Mouse (Mus musculus) CH12.LX (cell line): ENCODE measurements at regions not wholly inside any gene's neighbourhood (a gene's known extent, or its start where the extent isn't known, plus 50 kb on each side); places are given as distances from the start of the nearest gene placed in this dataset.

Experiments used
- DNase-seq: peaks from one replicate; pipeline ENCODE4 v3.0.0-alpha.2; 2013; ENCODE audit errors: extremely low read depth
- H3K27ac ChIP-seq: 2 replicates; pipeline ENCODE4 v1.5.1; 2012; ENCODE audit warnings: low read depth, mild to moderate bottlenecking, control low read depth, moderate library complexity; ENCODE audit not compliant: insufficient read depth
- H3K27me3 ChIP-seq: replicated peaks from 2 replicates; pipeline ENCODE3; 2012; ENCODE audit warnings: inconsistent platforms
- H3K36me3 ChIP-seq, 2 experiments: replicated peaks in 1 of 2; 2 replicates each; pipeline versions ENCODE3 to v1.6.1; 2012; ENCODE audit warnings: inconsistent platforms in 1 of 2, low read length in 1 of 2, mild to moderate bottlenecking in 1 of 2, mixed read lengths in 1 of 2, moderate library complexity in 1 of 2; ENCODE audit not compliant: control insufficient read depth in 1 of 2, insufficient read depth in 1 of 2
- H3K4me1 ChIP-seq, 2 experiments: 2 replicates each; pipeline ENCODE4 v1.6.1; 2012; ENCODE audit warnings: inconsistent platforms in 1 of 2, moderate library complexity in 1 of 2; ENCODE audit not compliant: insufficient read depth in 2 of 2, control insufficient read depth in 1 of 2
- H3K4me2 ChIP-seq: 2 replicates; pipeline ENCODE4 v1.6.1; 2012; ENCODE audit warnings: low read depth, mild to moderate bottlenecking, control low read depth; ENCODE audit not compliant: poor library complexity, insufficient read depth, severe bottlenecking
- H3K4me3 ChIP-seq, 3 experiments: fragments of 150-350 bp in 1 of 3; sonication (generic) in 1 of 3; replicated peaks in 1 of 3; 2 replicates each; pipeline versions ENCODE3 to v1.5.1; 2011 to 2012; ENCODE audit warnings: low read depth in 2 of 3, low read length in 2 of 3, mild to moderate bottlenecking in 2 of 3, moderate library complexity in 2 of 3, control low read depth in 1 of 3, improper control_type of control experiment in 1 of 3, inconsistent platforms in 1 of 3, mixed read lengths in 1 of 3; ENCODE audit not compliant: poor library complexity in 1 of 3
- H3K79me2 ChIP-seq: replicated peaks from 2 replicates; pipeline ENCODE4 v1.6.1; 2012; ENCODE audit warnings: mild to moderate bottlenecking, moderate library complexity; ENCODE audit not compliant: control insufficient read depth, poor library complexity, insufficient read depth, severe bottlenecking; ENCODE audit errors: extremely low read depth
- H3K9ac ChIP-seq: 2 replicates; pipeline ENCODE4 v1.6.1; 2012; ENCODE audit warnings: low read depth, mild to moderate bottlenecking, control low read depth, moderate library complexity; ENCODE audit not compliant: insufficient read depth
- H3K9me3 ChIP-seq: replicated peaks from 2 replicates; pipeline ENCODE3; 2012; ENCODE audit warnings: low read length, inconsistent platforms, mixed read lengths
- CHD2 ChIP-seq: IDR thresholded peaks from 2 replicates; pipeline ENCODE4 v1.6.1; 2011; ENCODE audit warnings: low read length, improper control_type of control experiment
- E2F4 ChIP-seq: IDR thresholded peaks from 2 replicates; pipeline ENCODE4 v1.6.1; 2011; ENCODE audit warnings: low read depth, low read length, improper control_type of control experiment; ENCODE audit not compliant: insufficient replicate concordance
- GABPA ChIP-seq: IDR thresholded peaks from 2 replicates; pipeline ENCODE4 v1.6.1; 2012; ENCODE audit warnings: low read depth, low read length, improper control_type of control experiment, inconsistent platforms; ENCODE audit not compliant: insufficient replicate concordance
- JUN ChIP-seq: IDR thresholded peaks from 2 replicates; pipeline ENCODE4 v1.6.1; 2011; ENCODE audit warnings: low read depth, mild to moderate bottlenecking, low read length, improper control_type of control experiment, moderate library complexity; ENCODE audit not compliant: insufficient read depth
- KAT2A ChIP-seq: IDR thresholded peaks from 2 replicates; pipeline ENCODE4 v1.6.1; 2012; ENCODE audit warnings: low read length, improper control_type of control experiment, inconsistent platforms; ENCODE audit not compliant: insufficient replicate concordance
- MEF2A ChIP-seq: IDR thresholded peaks from 2 replicates; pipeline ENCODE4 v1.6.1; 2014; ENCODE audit warnings: low read depth, mild to moderate bottlenecking, inconsistent platforms, low read length, improper control_type of control experiment, borderline replicate concordance
- NRF1 ChIP-seq: IDR thresholded peaks from 2 replicates; pipeline ENCODE4 v1.6.1; 2014; ENCODE audit warnings: low read depth, mild to moderate bottlenecking, inconsistent platforms, low read length, improper control_type of control experiment, moderate library complexity
- POLR2A ChIP-seq: IDR thresholded peaks from 2 replicates; pipeline ENCODE4 v1.6.1; 2011; ENCODE audit warnings: low read depth, mild to moderate bottlenecking, improper control_type of control experiment, low read length
- POLR2AphosphoS2 ChIP-seq: IDR thresholded peaks from 2 replicates; pipeline ENCODE4 v1.6.1; 2011; ENCODE audit warnings: low read depth, low read length, improper control_type of control experiment
- RAD21 ChIP-seq: IDR thresholded peaks from 2 replicates; pipeline ENCODE4 v1.6.1; 2011; ENCODE audit warnings: low read depth, mild to moderate bottlenecking, low read length, improper control_type of control experiment, moderate library complexity
- SIN3A ChIP-seq: IDR thresholded peaks from 2 replicates; pipeline ENCODE4 v1.6.1; 2012; ENCODE audit warnings: low read length, improper control_type of control experiment, inconsistent platforms
- TBP ChIP-seq: conservative IDR thresholded peaks from 2 replicates; pipeline ENCODE4 v1.6.1; 2011; ENCODE audit warnings: low read depth, low read length, improper control_type of control experiment
- TCF12 ChIP-seq: IDR thresholded peaks from 2 replicates; pipeline ENCODE4 v1.6.1; 2014; ENCODE audit warnings: low read depth, mild to moderate bottlenecking, inconsistent platforms, low read length, improper control_type of control experiment
- USF1 ChIP-seq: IDR thresholded peaks from 2 replicates; pipeline ENCODE4 v1.6.1; 2014; ENCODE audit warnings: low read depth, mild to moderate bottlenecking, inconsistent platforms, low read length, improper control_type of control experiment
- USF2 ChIP-seq: conservative IDR thresholded peaks from 2 replicates; pipeline ENCODE4 v1.6.1; 2011; ENCODE audit warnings: low read depth, low read length, improper control_type of control experiment
- ZC3H11A ChIP-seq: IDR thresholded peaks from 2 replicates; pipeline ENCODE4 v1.6.1; 2012; ENCODE audit warnings: low read depth, mild to moderate bottlenecking, inconsistent platforms, low read length, improper control_type of control experiment
- ZKSCAN1 ChIP-seq: IDR thresholded peaks from 2 replicates; pipeline ENCODE4 v1.6.1; 2012; ENCODE audit warnings: low read depth, inconsistent platforms, low read length, improper control_type of control experiment, borderline replicate concordance
- ZNF384 ChIP-seq: IDR thresholded peaks from 2 replicates; pipeline ENCODE4 v1.6.1; 2012; ENCODE audit warnings: low read depth, low read length, improper control_type of control experiment, inconsistent platforms
- dilution Hi-C: fragments of 300-500 bp; cut with MboI; formaldehyde crosslinking; loops from 2 replicates; pipeline ENCODE4 v1.14.3; 2020; ENCODE audit warnings: low sequenced_read_pairs; ENCODE audit not compliant: extremely low pct_unique_long_range_greater_than_20kb, extremely low pct_ligation_motif_present
- in situ Hi-C: fragments of 300-500 bp; cut with MboI; formaldehyde crosslinking; loops from 3 replicates; pipeline ENCODE4 v1.14.3; 2019; ENCODE audit warnings: low sequenced_read_pairs, low pct_ligation_motif_present, low pct_unique_long_range_greater_than_20kb, mixed read lengths

DNA sequence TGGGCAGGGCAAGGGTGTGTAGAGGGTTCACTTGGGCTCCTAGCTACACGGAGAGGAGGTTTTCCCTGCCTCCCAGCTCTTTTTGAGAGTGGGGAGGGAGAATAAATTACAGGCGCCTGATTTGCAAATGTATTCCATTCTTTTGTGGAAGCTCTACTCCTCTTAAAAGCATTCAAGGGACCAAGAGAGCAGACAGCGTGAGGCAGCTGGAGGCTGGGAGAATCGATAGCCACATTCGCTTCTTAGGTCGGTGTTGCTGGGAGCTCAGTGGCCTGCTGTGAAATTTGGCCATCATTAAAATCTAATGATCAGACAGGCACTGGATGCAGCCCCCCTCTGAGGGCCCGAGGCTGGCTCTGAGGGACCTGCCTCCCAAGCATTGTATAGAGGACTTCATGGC, 92.8 kb downstream of the Kif26a start:
- dilution Hi-C loops: no loop called here
- H3K27ac ChIP-seq: no peak overlapping the region
- no peak overlapping the region for H3K4me3 ChIP-seq
- in situ Hi-C loops: no loop called here
- no peak for DNase-seq
- no peak overlapping the region for H3K9ac ChIP-seq
- TF ChIP-seq GABPA (no peak), SIN3A (no peak), TCF12 (no peak), JUN (no peak), RAD21 (no peak), CHD2 (no peak), USF2 (no peak), KAT2A (no peak), USF1 (no peak), ZKSCAN1 (no peak), NRF1 (no peak), POLR2A (no peak), ZNF384 (no peak)
- peaks cover 87% of the 10 kb centered on the region for H3K27me3 ChIP-seq
- H3K9me3 ChIP-seq: no peaks in the 10 kb centered on the region
- no peaks in the 10 kb centered on the region for H3K79me2 ChIP-seq
- H3K36me3 ChIP-seq: no peaks in the 10 kb centered on the region
- no peak overlapping the region for H3K4me2 ChIP-seq
- no peaks in the 10 kb centered on the region for H3K4me1 ChIP-seq

GRCm38 (mm10) chr12:112241740-112242171, 95.7 kb downstream of the Kif26a start:
- in situ Hi-C loops (no loop called here), dilution Hi-C loops (no loop called here)
- Histone ChIP-seq H3K9ac (no peak overlapping the region), H3K9me3 (no peaks in the 10 kb centered on the region), H3K27me3 (peaks cover 89% of the 10 kb centered on the region), H3K4me3 (no peak overlapping the region), H3K27ac (no peak overlapping the region), H3K79me2 (no peaks in the 10 kb centered on the region), H3K36me3 (no peaks in the 10 kb centered on the region), H3K4me1 (no peaks in the 10 kb centered on the region), H3K4me2 (no peak overlapping the region)
- no peak for DNase-seq
- TF ChIP-seq ZKSCAN1: no peak
- TF ChIP-seq USF2: no peak
- no peak for TF ChIP-seq E2F4
- no peak for TF ChIP-seq MEF2A
- no peak for TF ChIP-seq ZC3H11A
- TF ChIP-seq CHD2: no peak
- no peak for TF ChIP-seq ZNF384
- no peak for TF ChIP-seq POLR2AphosphoS2
- TF ChIP-seq TBP: no peak
- no peak for TF ChIP-seq GABPA
